Mouse (Mus musculus): Measurements from ENCODE around the gene Dclk1. TPM values are rescaled to one million over a fixed set of nuclear protein-coding genes. Genes with fewer than 3 reads are reported as not detected.

Gene Dclk1
- polyA plus RNA-seq, 1 experiment from 2014 or later, result 7.9 TPM

- Histone ChIP-seq H3K27ac (no peak overlapping the region), H3K4me3 (no peak overlapping the region), H3K4me1 (0 out of 2 replicates have a peak, but pooled peaks cover 5% of the 10 kb centered on the region), H3K27me3 (ENCODE audit: insufficient read depth, poor library complexity, severe bottlenecking) (no peaks in the 10 kb centered on the region), H3K9me3 (no peaks in the 10 kb centered on the region), H3K36me3 (no peaks in the 10 kb centered on the region)
- 70% methylated on average over 7 of the region's 7 CpGs for WGBS
- peak; percentile 35 for DNase-seq (ENCODE audit: low spot score)
Observed at GRCm38 (mm10) chr3:55523224-55523623, 281.1 kb downstream of the Dclk1 start.

DNA sequence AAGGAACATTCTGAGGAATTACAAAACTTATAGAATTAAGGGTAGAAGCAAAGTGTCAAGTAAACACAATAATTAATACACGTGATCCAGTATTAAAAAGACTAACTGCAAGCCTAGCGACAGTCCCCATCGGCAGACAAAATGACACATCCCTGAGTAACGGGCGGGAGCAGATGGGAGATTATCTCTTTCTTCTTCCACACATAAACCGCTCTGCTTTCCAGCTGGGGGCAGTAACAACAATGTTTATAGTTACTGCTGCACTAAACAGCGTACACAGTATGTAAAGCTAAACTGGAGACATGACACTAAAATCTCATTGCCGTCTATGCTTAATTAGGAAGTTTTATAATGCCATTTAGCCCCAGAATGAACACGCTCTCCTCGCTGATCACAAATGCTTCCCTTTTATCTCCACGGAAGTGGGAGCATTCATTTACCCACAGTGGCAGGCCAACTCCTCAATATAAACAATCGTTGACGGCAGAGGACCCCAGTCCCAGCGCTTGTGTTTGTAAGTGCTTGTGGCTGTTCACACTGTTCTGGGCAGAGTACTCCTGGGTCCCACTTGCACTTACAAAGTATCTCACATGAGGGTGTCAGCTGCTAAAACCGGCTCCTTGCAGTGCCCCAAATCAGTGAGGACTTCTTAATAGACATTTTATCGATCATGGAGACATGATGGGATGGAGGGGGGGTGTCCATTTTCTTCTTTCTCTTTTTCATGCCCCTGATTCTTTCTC is 281.7 kb downstream of the Dclk1 start:
- Histone ChIP-seq H3K27ac (no peak overlapping the region), H3K4me1 (0 out of 2 replicates have a peak, but pooled peaks cover 5% of the 10 kb centered on the region)
- 45% methylated on average over 16 of the region's 16 CpGs for WGBS

GRCm38 (mm10) chr3:55524491-55525195 is 282.5 kb downstream of the Dclk1 start:
- 0 out of 2 replicates have a peak, but pooled peaks cover 5% of the 10 kb centered on the region for H3K4me1 ChIP-seq
- H3K27me3 ChIP-seq (ENCODE audit: insufficient read depth, poor library complexity, severe bottlenecking), result no peaks in the 10 kb centered on the region
- WGBS, result 79% methylated on average over 9 of the region's 9 CpGs
- DNase-seq (ENCODE audit: low spot score), result peak; percentile 54
- H3K27ac ChIP-seq, result no peak overlapping the region; the same call in 1 of the 2 replicates
- no peaks in the 10 kb centered on the region for H3K36me3 ChIP-seq
- no peak overlapping the region for H3K4me3 ChIP-seq
- H3K9me3 ChIP-seq, result no peaks in the 10 kb centered on the region

More for the DNA sequence above, 281.7 kb downstream of the Dclk1 start:
- Histone ChIP-seq H3K4me3 (no peak overlapping the region), H3K27me3 (ENCODE audit: insufficient read depth, poor library complexity, severe bottlenecking) (no peaks in the 10 kb centered on the region), H3K36me3 (no peaks in the 10 kb centered on the region), H3K9me3 (no peaks in the 10 kb centered on the region)
- DNase-seq (ENCODE audit: low spot score), result peak; percentile 60

GRCm38 (mm10) chr3:55526470-55526869 is 284.3 kb downstream of the Dclk1 start:
- H3K4me1 ChIP-seq, result peaks cover 14% of the 10 kb centered on the region

DNA sequence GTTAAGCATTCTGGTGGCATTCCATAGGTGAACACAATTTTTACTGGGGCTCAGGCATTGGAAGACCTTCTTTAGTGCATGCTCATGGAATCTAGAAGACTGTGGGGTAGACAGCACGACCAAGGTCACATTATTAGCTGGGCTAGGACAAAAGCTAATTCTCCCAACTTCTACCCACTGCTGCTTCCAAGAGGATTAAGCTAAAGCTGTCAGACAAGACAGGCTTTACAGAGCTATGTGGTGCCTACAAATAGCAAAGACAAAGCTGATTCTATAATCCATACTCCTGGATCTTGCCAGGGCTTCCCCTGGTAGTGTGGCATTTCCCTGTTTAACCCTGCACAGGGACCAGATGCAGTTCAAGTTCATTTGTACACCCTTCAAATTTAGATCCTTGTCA is 285.4 kb downstream of the Dclk1 start:
- Histone ChIP-seq H3K27me3 (ENCODE audit: insufficient read depth, poor library complexity, severe bottlenecking) (no peaks in the 10 kb centered on the region), H3K27ac (no peak overlapping the region), H3K4me3 (no peak overlapping the region), H3K4me1 (peaks cover 17% of the 10 kb centered on the region), H3K36me3 (no peaks in the 10 kb centered on the region), H3K9me3 (no peaks in the 10 kb centered on the region)
- no peak for DNase-seq (ENCODE audit: low spot score)
- 60% methylated on average over 1 of the region's 1 CpGs for WGBS

More at GRCm38 (mm10) chr3:55526470-55526869, 284.3 kb downstream of the Dclk1 start:
- whole genome bisulfite sequencing, result 43% methylated on average over 3 of the region's 3 CpGs
- H3K27ac ChIP-seq, result no peak overlapping the region
- no peaks in the 10 kb centered on the region for H3K27me3 ChIP-seq (ENCODE audit: insufficient read depth, poor library complexity, severe bottlenecking)
- no peak overlapping the region for H3K4me3 ChIP-seq
- H3K36me3 ChIP-seq, result no peaks in the 10 kb centered on the region
- DNase-seq (ENCODE audit: low spot score), result no peak
- no peaks in the 10 kb centered on the region for H3K9me3 ChIP-seq

GRCm38 (mm10) chr3:55528012-55528411 is 285.8 kb downstream of the Dclk1 start:
- no peaks in the 10 kb centered on the region for H3K27me3 ChIP-seq (ENCODE audit: insufficient read depth, poor library complexity, severe bottlenecking)
- no peak for DNase-seq (ENCODE audit: low spot score)
- H3K36me3 ChIP-seq, result no peaks in the 10 kb centered on the region
- H3K27ac ChIP-seq, result no peak overlapping the region
- H3K4me3 ChIP-seq, result no peak overlapping the region
- WGBS, result 94% methylated on average over 5 of the region's 5 CpGs
- H3K9me3 ChIP-seq, result no peaks in the 10 kb centered on the region
- peaks cover 17% of the 10 kb centered on the region for H3K4me1 ChIP-seq

GRCm38 (mm10) chr3:55529414-55529813 is 287.2 kb downstream of the Dclk1 start:
- Histone ChIP-seq H3K36me3 (no peaks in the 10 kb centered on the region), H3K4me1 (peaks cover 12% of the 10 kb centered on the region), H3K27ac (no peak overlapping the region), H3K27me3 (ENCODE audit: insufficient read depth, poor library complexity, severe bottlenecking) (no peaks in the 10 kb centered on the region), H3K4me3 (no peak overlapping the region), H3K9me3 (no peaks in the 10 kb centered on the region)
- DNase-seq (ENCODE audit: low spot score), result peak; percentile 25
- WGBS, result 74% methylated on average over 2 of the region's 2 CpGs

DNA sequence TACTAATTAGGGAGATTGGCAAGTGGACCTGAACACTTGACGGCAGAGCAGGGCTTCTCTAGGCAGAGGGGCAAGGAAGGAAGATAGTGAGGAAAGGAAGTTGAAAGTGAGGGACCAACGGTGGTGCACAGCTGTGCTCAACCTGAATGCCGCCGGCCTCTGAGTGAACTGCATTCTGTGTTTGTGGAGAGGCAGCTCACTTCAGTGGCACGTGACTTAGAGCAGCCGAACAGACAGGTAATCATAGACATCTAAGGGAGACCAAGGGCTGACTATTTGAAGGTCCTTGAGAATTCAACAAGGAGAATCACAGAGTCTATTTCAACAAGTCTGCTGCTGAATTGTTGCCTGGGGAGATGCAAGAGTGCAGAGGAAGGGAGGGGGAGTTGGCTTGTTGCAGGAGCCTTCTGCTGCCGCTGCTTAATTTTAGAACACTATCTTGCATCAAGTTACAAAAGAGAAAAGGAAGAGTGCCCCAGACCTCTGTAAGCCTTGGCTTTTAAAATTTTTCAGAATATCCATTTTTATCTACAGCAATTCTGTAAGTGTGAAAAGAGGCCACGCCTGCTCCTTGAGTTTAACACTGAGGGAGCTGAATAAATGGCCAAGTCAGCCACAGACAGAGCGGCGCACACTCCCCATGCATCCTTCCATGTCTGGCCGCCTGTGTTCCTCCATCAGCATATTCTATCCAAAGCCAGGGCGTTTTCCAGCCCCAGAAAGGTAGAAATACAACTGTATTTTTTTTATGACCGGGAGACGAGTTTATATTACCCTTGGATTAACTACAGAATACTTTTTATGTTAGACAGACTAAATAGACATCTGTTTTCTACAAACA is 289.3 kb downstream of the Dclk1 start:
- Histone ChIP-seq H3K27me3 (ENCODE audit: insufficient read depth, poor library complexity, severe bottlenecking) (no peaks in the 10 kb centered on the region), H3K4me3 (no peak overlapping the region), H3K36me3 (no peaks in the 10 kb centered on the region), H3K4me1 (peaks cover 12% of the 10 kb centered on the region), H3K9me3 (no peaks in the 10 kb centered on the region), H3K27ac (no peak overlapping the region)
- WGBS, result 63% methylated on average over 14 of the region's 14 CpGs
- peak; percentile 73 for DNase-seq (ENCODE audit: low spot score)

DNA sequence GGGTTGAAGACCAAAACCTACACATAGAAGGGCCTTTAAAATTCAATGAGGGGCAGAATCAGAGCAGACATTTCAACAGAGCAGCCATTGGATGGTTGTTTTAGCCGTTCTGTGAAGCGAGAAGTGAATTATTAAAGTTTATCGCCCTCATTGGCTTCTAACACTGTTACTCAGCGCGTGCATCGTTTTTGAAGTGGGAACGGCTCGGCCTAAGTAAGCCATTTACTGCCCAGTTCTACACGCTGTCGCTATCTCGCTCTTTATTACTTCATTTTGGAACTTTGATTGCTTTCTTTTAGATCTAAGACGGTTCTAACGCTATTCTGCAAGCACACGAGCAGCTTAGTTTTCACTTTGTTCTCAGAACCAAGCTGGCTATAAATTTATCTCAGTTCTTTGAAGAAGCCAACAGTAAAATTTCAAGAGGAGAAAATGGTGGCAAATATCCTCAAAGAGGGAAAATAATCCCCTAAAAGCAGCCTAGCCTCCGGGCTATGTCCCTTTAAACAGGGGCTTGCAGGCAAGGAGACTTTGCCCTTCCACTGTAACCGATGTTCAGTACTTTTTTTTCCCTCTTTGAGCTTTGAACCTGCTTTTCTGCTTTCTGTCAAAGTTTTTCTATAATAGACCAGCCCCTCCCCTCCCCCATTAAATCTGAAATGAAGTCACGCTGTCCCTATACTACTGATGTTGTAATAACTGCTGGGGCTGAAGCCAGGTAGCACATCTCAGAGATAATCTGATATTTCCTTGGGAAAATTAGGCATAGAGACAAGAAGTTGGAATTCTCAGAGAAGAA is 290.2 kb downstream of the Dclk1 start:
- Histone ChIP-seq H3K9me3 (no peaks in the 10 kb centered on the region), H3K27ac (no peak overlapping the region), H3K36me3 (no peaks in the 10 kb centered on the region), H3K27me3 (ENCODE audit: insufficient read depth, poor library complexity, severe bottlenecking) (no peaks in the 10 kb centered on the region), H3K4me3 (no peak overlapping the region), H3K4me1 (peaks cover 12% of the 10 kb centered on the region)
- WGBS, result 88% methylated on average over 17 of the region's 17 CpGs
- peak; percentile 54 for DNase-seq (ENCODE audit: low spot score)

- H3K4me1 ChIP-seq, result peaks cover 11% of the 10 kb centered on the region
- 66% methylated on average over 9 of the region's 9 CpGs for WGBS
- peak; percentile 35 for DNase-seq (ENCODE audit: low spot score)
- H3K36me3 ChIP-seq, result no peaks in the 10 kb centered on the region
- no peaks in the 10 kb centered on the region for H3K27me3 ChIP-seq (ENCODE audit: insufficient read depth, poor library complexity, severe bottlenecking)
- no peak overlapping the region for H3K4me3 ChIP-seq
- H3K27ac ChIP-seq, result no peak overlapping the region
- H3K9me3 ChIP-seq, result no peaks in the 10 kb centered on the region
Observed at GRCm38 (mm10) chr3:55535591-55536200, 293.5 kb downstream of the Dclk1 start.

DNA sequence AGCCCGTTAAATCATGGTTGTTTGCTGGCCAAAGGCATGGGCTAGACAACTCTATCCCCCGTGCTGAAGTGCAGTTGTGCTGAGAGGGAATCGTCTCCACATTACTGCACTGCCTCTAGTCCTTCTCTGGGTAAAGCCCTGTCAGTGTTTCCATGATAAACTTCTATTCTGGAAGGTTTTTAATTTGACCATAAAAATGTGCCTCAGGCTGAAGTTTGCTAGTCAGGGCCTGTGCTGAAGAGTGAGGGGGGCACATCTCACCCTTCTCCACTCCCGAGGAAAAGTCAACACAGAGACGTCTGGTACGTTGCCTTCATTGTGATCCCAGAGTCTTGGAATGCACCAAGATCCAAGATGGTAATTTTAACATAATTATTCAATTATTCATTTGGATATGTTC is 294.7 kb downstream of the Dclk1 start:
- Histone ChIP-seq H3K36me3 (no peaks in the 10 kb centered on the region), H3K4me1 (no peaks in the 10 kb centered on the region; the same call in 1 of the 2 replicates), H3K27me3 (ENCODE audit: insufficient read depth, poor library complexity, severe bottlenecking) (no peaks in the 10 kb centered on the region), H3K9me3 (no peaks in the 10 kb centered on the region), H3K27ac (no peak overlapping the region), H3K4me3 (no peak overlapping the region)
- no peak for DNase-seq (ENCODE audit: low spot score)
- 63% methylated on average over 6 of the region's 6 CpGs for WGBS

- Histone ChIP-seq H3K4me3 (no peak overlapping the region), H3K9me3 (no peaks in the 10 kb centered on the region), H3K27me3 (ENCODE audit: insufficient read depth, poor library complexity, severe bottlenecking) (no peaks in the 10 kb centered on the region), H3K27ac (no peak overlapping the region), H3K36me3 (no peaks in the 10 kb centered on the region), H3K4me1 (no peaks in the 10 kb centered on the region; the same call in 1 of the 2 replicates)
- peak; percentile 47 for DNase-seq (ENCODE audit: low spot score)
- WGBS, result 75% methylated on average over 5 of the region's 5 CpGs
Observed at GRCm38 (mm10) chr3:55537714-55538113, 295.6 kb downstream of the Dclk1 start.

Measured in heart, embryonic 10.5 days (tissue).